Mouse (Mus musculus) activated CD4-positive, CD25-positive, alpha-beta regulatory T cell, adult 4 months (primary cell): Measurements from ENCODE around the gene Amigo2. TPM values are rescaled to one million over a fixed set of nuclear protein-coding genes. Genes with fewer than 3 reads are reported as not detected.

ENCODE experiments used
- ATAC-seq: one replicate; pipeline ENCODE4 v1.8.0; 2017
- polyA plus RNA-seq, 2 experiments: library from polyadenylated mRNA; unstranded; fragments of 100-300 nt; shearing (Covaris generic); gene quantifications; one replicate each; pipeline ENCODE4 v1.2.1; 2017

The Amigo2 gene
- 1 to 10 TPM; 1.1 to 2.0 TPM for polyA plus RNA-seq

DNA sequence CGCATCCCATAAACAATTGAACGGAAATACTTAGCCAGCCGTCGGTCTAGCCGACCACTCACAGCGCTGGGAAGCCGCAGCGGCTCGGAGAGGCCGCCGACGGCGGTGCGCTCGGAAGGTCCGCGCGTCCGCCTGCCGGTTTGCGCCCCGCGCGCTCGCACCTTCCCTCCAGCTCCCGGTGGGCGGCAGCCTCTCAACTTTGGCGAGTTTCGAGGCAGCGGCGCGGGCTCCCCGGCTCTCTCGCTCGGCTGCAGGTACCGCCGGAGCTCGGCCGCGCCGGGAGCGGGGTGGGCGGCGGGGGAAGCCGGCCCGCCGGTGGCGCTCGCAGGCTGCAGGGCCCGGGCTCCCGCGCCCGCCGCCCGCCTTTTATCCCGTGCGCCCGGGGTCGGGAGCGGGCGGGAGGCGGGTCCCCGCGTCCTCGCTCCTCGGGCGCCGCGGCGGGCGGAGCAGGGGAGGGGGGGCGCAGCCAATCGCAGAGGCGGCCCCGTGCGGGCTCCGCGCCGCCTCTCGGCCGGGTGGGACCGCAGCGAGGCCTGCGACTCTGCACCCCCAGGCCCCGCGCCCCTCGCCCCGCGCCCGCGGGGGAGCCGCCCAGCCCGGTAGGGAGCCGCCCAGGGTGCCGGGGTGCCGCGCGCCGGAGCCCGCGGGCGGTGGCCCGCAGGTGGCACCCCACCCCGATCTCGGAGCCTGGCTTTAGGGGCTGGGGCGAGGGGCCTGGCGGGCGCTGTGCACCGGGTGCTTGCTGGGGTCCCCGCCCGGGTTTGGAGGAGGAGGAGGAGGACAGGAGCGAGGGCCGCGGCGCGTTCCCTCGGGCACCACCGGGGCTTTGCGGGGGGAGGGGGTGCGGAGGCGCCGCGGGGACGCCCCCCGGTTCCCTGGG, at the start of gene Amigo2, which contains the start of gene Pced1b:
Gene Amigo2, minus strand, starts transcription at position 377 of the 880 bp plus-strand sequence.
Gene Pced1b, plus strand, starts transcription at position 197 of the 880 bp plus-strand sequence.
- peak; percentile 24 for ATAC-seq

DNA sequence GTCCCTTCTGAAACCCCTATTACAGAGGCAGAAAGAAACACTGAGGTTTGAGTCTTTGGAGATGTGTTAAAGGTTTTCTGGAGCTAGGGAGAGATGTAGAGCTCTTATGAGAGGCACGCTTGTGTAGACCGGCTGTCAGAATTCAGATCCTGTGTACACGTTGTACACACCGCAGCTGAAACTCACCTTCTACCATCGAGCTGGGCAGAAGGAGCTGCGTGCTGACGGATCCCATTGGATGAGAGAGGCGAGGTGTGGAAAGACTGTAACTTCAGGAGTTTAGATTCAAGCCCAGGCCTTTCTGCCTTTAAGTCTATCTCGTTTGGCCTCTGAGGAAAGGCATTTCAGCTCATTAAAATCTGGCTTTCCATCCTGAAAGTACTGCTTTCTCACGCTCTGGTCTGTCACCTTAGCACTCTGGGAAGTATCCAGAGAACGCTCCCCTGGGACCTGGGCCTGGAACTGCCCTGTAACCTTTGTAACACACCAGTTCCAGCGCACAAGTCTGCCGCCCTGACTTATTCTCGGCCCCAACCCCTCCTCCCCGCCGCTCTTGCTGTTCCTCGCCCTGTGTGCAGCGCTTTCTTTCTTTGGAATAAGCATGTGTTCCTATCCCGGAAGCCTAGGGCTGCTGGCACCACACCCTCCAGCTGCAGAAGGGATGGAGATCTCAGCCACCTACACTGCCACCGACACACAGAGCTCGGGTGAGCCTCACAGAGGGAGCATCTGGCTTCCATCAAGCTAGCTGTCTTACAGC, 44.4 kb upstream of the Amigo2 start:
- ATAC-seq: no peak

DNA sequence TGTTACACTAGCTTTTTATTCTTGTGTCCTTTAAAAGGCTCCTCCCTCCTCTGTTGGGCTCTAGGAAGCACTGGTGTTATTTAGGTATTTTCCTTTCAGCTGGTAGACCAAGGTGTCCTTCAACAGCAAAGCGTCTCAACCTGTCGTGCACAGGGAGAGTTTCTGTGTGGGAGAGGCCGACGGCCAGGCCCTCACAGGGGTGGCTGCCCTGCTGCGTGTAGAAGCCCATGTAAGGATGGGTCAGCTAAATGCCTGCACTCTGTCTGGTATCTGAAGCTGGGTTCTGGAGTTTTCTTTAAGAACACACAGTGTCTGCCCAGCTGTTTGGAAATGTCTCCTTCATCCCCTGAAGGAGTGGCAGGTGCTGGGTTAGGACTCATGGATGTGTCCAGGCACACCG, 43.3 kb upstream of the Amigo2 start:
- ATAC-seq: no peak

DNA sequence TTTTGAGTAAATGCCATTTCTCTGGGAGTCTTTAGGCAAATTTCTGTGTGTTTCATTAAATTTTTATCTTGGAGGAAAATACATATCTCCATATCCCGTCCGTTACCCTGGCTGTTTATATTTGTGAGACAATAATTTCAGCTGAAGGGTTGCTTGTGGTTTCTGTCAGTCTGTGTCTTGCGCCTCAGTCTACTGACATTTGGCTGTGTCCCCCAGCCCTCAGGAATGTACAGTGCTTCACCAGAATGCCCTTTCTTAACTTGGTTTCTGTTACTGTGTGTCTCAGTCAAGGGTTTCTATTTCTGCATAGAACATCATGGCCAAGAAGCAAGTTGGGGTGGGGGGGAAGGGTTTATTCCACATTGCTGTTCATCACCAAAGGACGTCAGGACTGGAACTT, 42.1 kb upstream of the Amigo2 start:
- ATAC-seq: no peak

DNA sequence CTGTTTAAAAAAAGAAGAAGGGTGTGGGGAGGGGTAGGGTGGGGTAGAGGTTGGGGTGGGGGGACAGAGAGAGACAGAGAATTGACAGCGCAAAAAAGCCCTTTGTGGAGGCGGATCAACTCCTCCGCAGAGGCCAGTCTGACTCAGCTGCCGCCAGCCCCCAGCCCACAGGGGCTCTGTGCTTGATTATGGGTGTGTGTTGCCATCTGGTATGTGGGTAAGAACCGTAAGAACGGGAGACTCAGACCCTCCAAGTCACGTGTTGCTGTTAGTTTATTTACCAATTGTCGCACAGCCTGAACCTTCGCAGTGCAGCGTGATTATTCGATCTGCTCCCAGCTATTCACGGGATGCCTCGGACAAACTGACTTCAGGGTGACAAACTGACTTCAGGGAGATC, 41.6 kb upstream of the Amigo2 start:
- no peak for ATAC-seq

DNA sequence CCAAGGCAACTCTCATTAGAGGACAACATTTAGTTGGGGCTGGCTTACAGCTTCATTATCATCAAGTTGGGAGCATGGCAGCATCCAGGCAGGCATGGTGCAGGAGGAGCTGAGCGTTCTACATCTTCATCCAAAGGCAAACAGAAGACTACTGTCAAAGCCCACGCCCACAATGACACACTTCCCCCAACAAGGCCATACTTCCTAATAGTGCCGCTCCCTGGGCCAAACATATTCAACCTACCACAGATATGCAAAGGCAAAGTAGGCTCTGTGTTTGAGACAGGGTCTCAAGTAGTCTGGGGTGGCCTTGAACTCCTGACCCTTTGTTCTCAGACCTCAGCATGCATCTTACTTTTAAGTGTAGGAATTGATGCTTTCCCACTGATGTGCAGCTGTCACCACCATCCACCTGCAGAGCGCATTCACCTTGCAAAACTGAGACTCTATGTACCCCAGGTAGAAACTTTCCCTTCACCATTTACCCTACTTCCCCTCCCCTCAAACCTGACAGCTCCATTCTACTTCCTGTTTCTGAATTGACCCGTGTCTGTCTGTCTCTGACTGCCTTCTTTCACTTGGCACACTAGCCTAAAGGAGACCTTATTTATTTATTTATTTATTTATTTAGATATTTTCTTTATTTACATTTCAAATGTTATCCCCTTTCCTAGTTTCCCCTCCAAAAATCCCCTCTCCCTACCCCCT, 40.5 kb upstream of the Amigo2 start:
- no peak for ATAC-seq

DNA sequence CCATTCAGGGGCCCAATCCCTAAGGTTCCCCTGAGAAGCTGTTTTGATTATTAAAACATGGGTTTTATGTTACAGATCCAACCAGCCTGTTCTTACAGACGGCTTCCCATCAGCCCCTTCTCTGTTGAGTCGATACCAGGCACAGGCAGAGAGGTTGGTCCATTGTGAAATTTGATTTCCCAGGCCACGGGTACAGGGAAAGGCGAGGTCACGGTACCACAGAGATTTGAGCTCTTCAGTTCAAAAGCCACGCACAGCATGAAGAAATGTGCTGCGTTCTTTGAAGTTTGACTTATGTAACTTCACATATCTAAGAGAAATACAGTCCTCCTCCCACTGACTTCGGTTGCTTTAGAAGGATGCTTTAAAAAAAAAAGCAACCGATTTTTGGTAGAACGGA, 39.6 kb upstream of the Amigo2 start:
- ATAC-seq: no peak

DNA sequence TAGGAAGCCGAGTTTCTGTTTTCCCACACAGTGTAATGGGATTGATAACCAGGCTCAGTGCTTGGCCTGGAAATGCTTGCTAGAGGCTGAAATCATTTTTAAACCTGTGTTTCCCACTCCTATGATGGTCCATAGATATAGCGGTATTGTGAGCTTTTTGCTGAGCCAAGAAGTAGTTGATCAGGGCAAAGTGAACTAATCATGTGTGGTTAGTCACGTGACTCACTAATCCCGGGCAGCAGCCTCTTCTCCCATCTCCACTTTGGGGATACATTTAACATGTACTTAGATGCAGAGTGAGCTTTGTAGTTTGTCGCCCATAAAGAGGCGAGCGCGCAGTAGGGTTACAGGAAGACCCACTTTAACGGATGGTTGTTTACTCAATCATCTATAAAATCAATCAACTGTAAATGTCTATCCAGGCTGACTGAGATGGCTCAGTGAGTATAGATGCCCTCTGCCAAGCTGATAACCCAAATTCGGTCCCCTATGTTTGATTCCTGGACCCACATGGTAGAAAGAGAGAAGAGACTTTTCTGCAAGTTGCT, 38.7 kb upstream of the Amigo2 start:
- ATAC-seq: no peak

DNA sequence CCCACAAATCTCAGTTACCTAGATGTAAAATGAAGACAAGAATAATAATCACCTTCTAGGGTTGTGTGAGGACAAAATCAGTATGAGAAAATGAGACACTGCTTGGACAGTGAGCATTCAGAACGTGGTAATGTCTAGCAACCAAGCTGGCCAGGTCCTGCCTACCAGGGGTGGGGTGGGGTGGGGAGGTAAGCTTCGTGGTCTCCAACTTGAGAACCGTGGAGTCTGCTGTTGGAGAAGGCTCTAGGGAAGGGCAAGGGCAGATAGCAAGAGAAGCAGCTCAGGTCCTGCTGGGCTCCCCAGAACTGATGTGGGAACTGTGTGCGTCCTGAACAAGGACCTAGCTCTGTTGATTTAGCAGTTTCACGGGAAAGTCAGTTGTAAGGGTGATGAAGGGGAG, 37.1 kb upstream of the Amigo2 start:
- ATAC-seq: no peak

DNA sequence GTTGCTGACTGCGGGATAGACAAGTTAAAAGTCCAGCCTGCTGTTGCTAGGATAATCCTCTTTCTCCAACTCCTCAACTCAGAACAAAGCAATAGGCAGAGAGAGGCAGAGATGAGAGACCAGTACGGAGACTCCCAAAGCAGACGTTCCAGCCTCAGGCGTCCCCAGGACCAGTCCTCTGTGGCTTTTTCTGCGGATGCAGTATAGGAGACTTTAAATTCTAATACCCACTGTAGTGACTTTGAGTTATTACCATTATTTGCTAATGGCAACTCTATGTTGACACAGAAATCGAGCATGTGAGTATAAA, 35.4 kb upstream of the Amigo2 start:
- ATAC-seq: no peak

DNA sequence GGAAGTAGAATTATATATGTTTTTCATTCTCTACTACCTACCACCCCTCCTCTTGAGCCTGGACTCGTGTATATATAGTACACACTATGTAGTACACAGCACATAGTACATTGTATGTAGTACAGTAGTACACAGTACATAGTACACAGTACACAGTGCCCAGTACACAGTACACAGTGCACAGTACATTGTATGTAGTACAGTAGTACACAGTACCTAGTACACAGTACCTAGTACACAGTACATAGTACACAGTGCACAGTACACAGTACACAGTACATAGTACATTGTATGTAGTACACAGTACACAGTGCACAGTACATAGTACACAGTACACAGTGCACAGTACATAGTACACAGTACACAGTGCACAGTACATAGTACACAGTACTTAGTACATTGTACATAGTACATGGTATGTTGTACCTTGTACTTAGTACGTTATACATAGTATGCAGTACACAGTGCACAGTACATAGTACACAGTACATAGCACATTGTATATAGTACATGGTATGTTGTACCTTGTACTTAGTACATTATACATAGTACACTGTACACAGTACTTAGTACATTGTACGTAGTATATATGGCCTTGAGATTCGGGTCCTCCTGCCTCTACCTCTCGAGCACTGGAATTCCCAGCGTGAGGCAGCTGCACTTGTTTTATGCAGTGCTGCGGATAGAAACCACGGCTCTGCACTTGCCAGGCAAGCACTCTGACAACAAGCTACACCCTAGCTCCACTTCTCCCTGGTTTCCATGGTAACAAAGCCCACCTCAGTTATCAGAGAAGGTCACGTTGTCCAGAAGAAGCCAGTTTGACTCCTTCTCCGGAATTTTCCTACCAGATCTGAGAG, 34.9 kb upstream of the Amigo2 start:
- no peak for ATAC-seq

DNA sequence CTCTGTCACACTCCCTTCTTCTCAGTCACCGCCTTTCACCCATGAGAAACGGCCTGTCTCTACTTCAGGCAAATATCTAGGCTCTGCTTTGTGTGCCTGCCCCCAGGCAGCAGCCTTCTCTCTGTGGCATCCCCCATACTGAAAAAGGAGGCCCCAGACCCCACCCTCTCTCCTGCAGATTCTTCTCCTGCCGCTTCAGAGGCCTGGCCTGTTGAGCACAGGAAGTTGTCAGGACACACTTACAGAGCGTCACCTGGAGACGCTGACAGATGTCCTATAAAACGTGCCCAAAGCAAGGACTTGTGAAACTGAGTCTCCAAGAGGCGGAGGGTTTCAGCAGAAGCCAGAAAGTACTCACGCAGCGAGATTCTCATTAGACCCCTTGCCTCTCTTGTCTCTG, 33.7 kb upstream of the Amigo2 start:
- ATAC-seq: no peak

DNA sequence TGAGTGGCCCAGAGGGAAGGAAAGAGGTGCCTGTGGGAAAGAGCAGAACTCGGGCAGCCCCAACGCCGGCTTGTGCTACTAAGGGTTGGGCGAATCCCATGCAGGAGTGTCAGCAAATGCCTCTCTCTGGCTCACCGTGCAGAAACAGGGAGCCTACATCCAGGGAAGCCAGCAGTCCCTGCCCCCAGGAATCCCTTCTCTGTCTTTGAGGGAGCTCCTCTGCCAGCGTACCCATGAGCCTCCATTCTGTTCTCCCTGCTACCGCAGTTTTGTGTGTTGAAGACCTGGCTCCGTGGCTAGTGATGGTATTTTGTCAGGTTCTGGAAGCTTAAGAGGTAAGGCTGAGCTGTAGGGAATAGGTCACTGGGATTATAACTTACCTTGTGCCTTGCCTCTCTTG, 33.0 kb upstream of the Amigo2 start:
- no peak for ATAC-seq

DNA sequence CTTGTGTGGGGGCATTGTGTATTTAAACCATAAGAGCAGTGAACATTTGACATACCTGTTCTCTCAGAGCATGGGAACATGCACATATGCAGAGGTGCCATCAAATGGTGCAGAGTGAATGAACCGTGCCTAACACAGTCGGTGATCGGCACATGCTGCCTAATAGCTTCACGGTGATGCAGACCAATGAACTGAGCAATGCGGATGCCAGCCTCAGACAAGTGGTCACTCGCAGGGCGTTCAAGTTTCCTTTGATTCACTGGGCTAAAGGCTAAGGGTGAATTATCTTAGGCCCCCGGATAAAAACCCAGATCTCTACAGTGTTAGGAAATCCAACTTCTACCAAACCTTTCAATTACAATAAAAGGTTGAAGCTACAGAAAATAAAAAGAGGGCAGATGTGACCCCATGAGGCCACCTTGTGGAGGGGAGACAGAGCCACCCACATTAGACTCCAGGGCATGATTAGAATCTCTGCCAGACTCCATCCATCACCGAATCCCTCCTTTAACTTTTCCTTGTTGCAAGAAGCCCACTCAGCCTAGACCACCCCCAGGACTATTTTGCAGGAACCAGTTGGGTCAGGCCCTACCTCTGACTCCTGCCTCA, 31.4 kb upstream of the Amigo2 start:
- ATAC-seq: no peak

DNA sequence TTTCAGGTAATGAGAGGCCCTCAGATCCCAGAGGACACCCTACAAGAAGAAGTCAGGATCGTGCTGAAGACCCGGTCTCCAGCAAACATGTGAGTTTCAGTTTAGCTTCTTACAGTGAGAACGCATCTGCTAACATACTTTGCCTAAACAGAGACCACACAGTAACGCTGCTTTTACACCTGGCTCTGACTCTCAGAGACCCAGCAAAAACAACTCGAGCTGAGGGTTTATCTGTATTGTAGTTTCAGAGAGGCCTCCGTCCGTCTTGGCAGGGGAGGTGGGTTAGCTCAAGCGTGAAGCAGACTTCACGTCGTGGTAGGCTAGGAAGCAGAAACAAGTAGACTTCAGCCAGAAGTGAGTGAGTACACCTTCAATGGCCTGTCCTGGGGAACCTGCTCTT, 30.2 kb upstream of the Amigo2 start:
- ATAC-seq: no peak

DNA sequence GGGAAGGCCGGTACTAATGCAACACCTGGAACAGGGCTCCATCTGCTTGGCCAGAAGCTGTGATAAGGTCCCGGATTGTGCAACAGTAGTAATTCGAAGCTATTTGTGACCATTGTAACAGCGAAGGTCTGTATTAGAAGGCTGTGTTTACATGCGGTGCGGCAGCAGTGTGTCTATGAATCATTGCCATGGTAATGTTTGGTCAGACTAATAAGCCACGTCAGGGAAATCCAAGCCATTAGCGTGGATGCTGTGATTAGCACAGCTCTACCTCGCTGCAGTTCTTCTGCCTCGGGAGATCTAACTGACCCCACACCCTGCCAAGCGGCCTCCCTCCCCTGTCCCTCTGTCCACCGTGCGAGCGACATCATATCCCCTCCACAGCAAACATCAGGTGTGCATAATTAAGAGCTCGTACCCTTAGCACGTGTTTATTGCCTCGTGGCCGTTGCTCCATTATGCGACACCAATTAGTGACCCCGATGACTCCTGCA, 29.6 kb upstream of the Amigo2 start:
- ATAC-seq: no peak

DNA sequence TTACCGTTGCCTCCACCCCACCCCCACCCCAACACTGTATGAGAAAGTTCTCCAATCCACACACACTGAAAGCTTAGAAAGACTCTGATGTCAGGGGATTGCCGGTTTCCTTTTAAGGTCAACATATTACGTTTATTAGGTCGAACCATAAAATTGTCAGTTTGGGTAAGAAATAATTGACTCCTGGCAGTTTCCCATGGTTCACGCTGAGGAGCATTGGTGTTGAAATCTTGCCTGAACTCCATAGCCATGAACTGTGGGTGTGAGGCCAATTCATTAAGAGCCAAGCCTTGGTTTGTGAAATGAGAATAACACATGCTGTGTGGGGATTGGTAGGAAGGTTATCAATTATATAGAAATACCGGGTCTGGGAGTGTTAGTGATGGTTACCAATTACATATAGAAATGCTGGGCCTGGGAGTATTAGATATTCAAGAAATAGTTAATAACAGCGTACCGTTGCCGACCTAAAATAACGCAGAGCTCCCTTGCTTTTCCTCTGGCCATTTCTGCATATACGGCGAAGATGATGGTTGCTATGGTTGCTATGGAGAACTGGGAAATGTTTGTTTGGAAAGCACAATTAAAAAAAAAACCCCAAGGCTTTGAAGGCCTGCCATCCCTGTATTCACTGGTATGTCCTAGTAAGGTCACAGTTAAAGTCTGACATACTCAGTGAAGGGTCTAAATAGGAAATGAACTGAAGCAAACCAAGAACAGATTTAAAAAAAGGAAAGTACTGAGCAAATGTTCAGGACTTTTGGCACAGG, 28.7 kb upstream of the Amigo2 start:
- ATAC-seq: no peak

DNA sequence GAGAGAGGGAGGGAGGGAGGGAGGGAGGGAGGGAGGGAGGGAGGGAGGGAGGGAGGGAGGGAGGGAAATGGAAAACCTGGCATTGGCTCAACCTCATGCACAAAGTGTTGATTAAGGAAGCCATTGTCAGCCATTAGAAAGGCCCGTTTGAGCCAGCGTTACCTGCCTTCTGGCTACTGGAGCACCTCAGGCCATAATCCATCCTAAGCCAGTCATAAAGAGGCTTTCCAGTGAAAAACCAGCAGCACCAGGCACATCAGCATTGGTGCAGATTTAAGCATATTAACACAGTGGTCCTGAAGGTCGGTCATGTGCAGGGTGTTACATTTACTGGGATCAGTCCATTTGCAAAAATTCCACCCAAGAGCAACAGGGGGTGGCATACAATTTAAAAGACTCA, 25.7 kb upstream of the Amigo2 start:
- no peak for ATAC-seq

DNA sequence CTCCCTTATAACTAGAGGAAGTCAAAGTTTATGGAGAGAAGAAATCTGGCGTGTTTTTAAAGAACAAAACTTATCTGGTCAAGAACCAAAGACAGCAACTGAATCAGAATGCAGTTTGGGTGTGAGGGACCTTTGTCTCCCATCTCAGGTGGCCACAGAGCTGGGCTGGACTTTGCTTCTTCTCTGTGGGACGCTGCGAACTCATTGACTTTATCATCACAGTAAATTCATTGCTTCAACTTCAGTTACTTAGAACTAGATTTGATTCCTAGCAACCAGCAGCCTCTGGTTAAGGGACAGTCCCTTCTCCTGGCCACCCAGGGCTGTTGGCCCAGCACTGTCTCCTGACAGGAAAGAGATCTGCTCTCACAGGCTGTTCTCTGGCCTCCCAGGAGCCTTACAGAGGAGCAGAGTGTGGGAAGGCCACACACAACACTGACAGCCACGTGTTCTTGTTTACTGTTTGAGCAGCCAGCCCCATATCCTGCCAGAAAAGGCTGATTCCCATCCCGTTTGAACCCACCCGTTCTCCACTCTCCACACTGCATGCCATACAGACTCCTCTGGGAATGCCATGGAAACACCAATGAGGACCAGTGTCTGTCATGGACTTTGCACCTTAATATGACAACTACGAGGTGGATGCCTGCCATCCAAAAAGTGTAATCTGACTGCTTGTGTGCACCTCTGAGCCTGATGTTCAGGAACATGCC, 25.1 kb upstream of the Amigo2 start:
- ATAC-seq: no peak

DNA sequence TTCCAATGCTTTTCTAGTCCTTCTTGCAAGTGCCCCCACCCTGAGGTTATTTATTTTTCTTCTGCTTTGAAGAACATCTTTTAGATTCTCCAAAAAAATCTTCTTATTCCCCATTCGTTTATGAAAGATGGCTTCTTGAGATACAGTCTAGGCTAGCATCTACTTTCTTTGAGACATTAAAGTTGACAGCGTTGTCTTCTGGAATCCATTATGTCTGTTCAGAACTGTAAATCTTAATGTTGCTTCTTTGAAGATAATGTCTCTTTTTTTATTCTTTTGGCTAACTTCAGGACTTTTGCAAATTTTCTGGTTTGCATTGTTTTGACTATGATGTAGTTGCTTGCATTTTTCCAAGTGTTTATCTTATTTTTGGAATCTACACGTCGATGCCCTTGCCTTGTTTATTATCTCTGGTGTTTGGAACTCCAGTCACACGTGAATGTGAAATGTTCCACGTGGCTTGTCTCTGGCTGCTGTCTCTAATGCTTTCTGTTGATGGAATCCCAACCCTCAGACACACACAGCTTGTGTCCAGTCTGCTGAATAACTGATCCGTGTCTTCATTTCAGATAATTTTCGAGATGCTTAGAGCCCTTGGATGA, 20.1 kb upstream of the Amigo2 start:
- no peak for ATAC-seq
